30 mouse cellular contexts compared by ENCODE assay signal in genomic region chr9:77982616-77983015, GRCm38 (mm10).
"Had no signal": no experiment of that assay in that cellular context is flagged by ENCODE, and none has a peak within 500 bp of the region (broad histone marks: within the 10 kb centered on the region; RNA-seq: fewer than 3 reads in every experiment).

No protein-coding gene starts in this region.

- H3K9ac ChIP-seq: limb, embryonic 12.5 days; limb, embryonic 13.5 days; limb, embryonic 15.5 days; liver, embryonic 12.5 days; liver, embryonic 15.5 days; liver, postnatal 0 days; lung, embryonic 14.5 days; lung, embryonic 15.5 days; midbrain, embryonic 12.5 days; midbrain, embryonic 13.5 days; midbrain, embryonic 15.5 days had no signal

- H3K27ac ChIP-seq: left cerebral cortex, adult 2 months; limb, embryonic 10.5 days; limb, embryonic 12.5 days; limb, embryonic 13.5 days; limb, embryonic 15.5 days; liver, embryonic 12.5 days; liver, embryonic 14.5 days; lung, embryonic 15.5 days; macrophage; midbrain, embryonic 10.5 days; midbrain, embryonic 12.5 days; midbrain, embryonic 13.5 days; midbrain, embryonic 15.5 days had no signal

- H3K9me3 ChIP-seq: limb, embryonic 10.5 days; limb, embryonic 12.5 days; limb, embryonic 13.5 days; limb, embryonic 15.5 days; liver, embryonic 12.5 days; liver, embryonic 15.5 days; lung, embryonic 15.5 days; megakaryocyte, embryonic 14.5 days; midbrain, embryonic 10.5 days; midbrain, embryonic 12.5 days; midbrain, embryonic 13.5 days; midbrain, embryonic 15.5 days had no signal

- H3K4me2 ChIP-seq: limb, embryonic 12.5 days; limb, embryonic 13.5 days; limb, embryonic 15.5 days; liver, embryonic 11.5 days; liver, embryonic 15.5 days; lung, embryonic 14.5 days; lung, embryonic 15.5 days; midbrain, embryonic 11.5 days; midbrain, embryonic 12.5 days; midbrain, embryonic 13.5 days; midbrain, embryonic 15.5 days had no signal

- H3K4me3 ChIP-seq: left cerebral cortex, adult 2 months; limb, embryonic 10.5 days; limb, embryonic 12.5 days; limb, embryonic 13.5 days; limb, embryonic 15.5 days; liver, embryonic 12.5 days; liver, embryonic 15.5 days; lung, embryonic 15.5 days; megakaryocyte, embryonic 14.5 days; midbrain, embryonic 10.5 days; midbrain, embryonic 12.5 days; midbrain, embryonic 13.5 days; midbrain, embryonic 15.5 days; myocyte had no signal

- DNase-seq: left cerebral cortex, postnatal 4 days; liver, postnatal 0 days; lung, adult 18-20 months; lung, adult 2 months; lung, embryonic 14.5 days; lung, postnatal 10 days; lung, postnatal 14 days; lung, postnatal 36 days; lung, postnatal 4 days; midbrain, embryonic 14.5 days had no signal

- H3K4me1 ChIP-seq: limb, embryonic 10.5 days; limb, embryonic 12.5 days; lung, embryonic 15.5 days; midbrain, embryonic 10.5 days; midbrain, embryonic 12.5 days; midbrain, embryonic 13.5 days; midbrain, embryonic 15.5 days had no signal

- H3K27me3 ChIP-seq: limb, embryonic 12.5 days; limb, embryonic 13.5 days; limb, embryonic 15.5 days; liver, embryonic 12.5 days; liver, embryonic 15.5 days; lung, embryonic 15.5 days; megakaryocyte, embryonic 14.5 days; midbrain, embryonic 12.5 days; midbrain, embryonic 13.5 days; midbrain, embryonic 15.5 days had no signal

- ATAC-seq: liver, embryonic 12.5 days; liver, postnatal 0 days; lung, postnatal 0 days; midbrain, embryonic 13.5 days; midbrain, embryonic 15.5 days; midbrain, embryonic 16.5 days had no signal
